Mouse (Mus musculus) ES-Bruce4 (cell line): ENCODE measurements around the gene Tnfsf11. TPM values are rescaled to one million over a fixed set of nuclear protein-coding genes. Genes with fewer than 3 reads are reported as not detected.

Source experiments
- H3K27ac ChIP-seq: 2 replicates; pipeline ENCODE4 v1.5.1; 2012; ENCODE audit warnings: low read length, inconsistent platforms; ENCODE audit not compliant: insufficient read depth
- H3K27me3 ChIP-seq: 2 replicates; pipeline ENCODE4 v1.6.1; 2012; ENCODE audit warnings: mild to moderate bottlenecking, low read length, inconsistent platforms; ENCODE audit not compliant: control insufficient read depth, poor library complexity, insufficient read depth, severe bottlenecking
- H3K36me3 ChIP-seq: 2 replicates; pipeline ENCODE4 v1.6.1; 2012; ENCODE audit warnings: inconsistent platforms, mild to moderate bottlenecking, low read length, moderate library complexity; ENCODE audit not compliant: control insufficient read depth, poor library complexity, insufficient read depth, severe bottlenecking
- H3K4me1 ChIP-seq: one replicate; pipeline ENCODE4 v1.8.1; 2011; ENCODE audit warnings: low read length; ENCODE audit not compliant: control insufficient read depth, insufficient read depth
- H3K4me3 ChIP-seq: 2 replicates; pipeline ENCODE4 v1.5.1; 2011; ENCODE audit warnings: low read depth, mild to moderate bottlenecking, low read length
- H3K9ac ChIP-seq: 2 replicates; pipeline ENCODE4 v1.6.1; 2012; ENCODE audit warnings: low read depth, mild to moderate bottlenecking, inconsistent platforms; ENCODE audit not compliant: poor library complexity, severe bottlenecking
- H3K9me3 ChIP-seq: replicated peaks from 2 replicates; pipeline ENCODE4 v1.6.1; 2012; ENCODE audit warnings: mild to moderate bottlenecking, low read length, inconsistent platforms; ENCODE audit not compliant: control insufficient read depth, poor library complexity, insufficient read depth, severe bottlenecking
- CTCF ChIP-seq: IDR thresholded peaks from one replicate; pipeline ENCODE4 v1.8.1; 2011; ENCODE audit warnings: low read depth, low read length
- EP300 ChIP-seq: IDR thresholded peaks from 2 replicates; pipeline ENCODE4 v1.6.1; 2011; ENCODE audit warnings: low read depth, low read length; ENCODE audit not compliant: insufficient read depth
- POLR2A ChIP-seq: IDR thresholded peaks from one replicate; pipeline ENCODE4 v1.8.1; 2011; ENCODE audit warnings: low read length; ENCODE audit not compliant: insufficient read depth
- polyA plus RNA-seq: library from polyadenylated mRNA; stranded (reverse); fragments of >200 nt; gene quantifications from 2 replicates; pipeline ENCODE4 v1.2.4, GENCODE M21; 2011; ENCODE audit warnings: low read depth; ENCODE audit not compliant: missing spikeins, insufficient read depth, insufficient read length

Gene Tnfsf11
- polyA plus RNA-seq, 1 experiment, result 0.36 TPM

DNA sequence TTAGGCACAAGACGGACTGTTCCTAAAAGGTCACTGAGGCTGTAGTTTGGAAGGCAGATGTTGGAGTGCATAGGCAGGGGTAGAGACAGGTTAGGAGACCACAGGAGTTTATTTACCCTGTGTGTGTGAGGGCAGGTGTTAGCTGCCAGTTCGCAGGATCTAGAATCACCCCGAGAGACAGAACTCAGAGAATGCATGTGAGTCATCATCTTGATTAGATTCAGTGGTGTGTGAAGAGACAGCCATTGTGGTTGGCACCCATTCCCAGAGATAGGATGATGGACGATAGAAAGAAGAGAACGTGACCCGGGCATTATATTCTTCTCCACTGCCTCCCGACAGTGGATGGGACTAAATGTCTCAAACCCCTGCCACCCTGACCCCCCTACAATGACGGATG, 35.2 kb upstream of the Tnfsf11 start:
- no peaks in the 10 kb centered on the region for H3K36me3 ChIP-seq
- H3K4me3 ChIP-seq, result no peak overlapping the region
- H3K9me3 ChIP-seq, result no peaks in the 10 kb centered on the region; the same call in 1 of the 2 replicates
- no peaks in the 10 kb centered on the region for H3K4me1 ChIP-seq
- TF ChIP-seq EP300 (no peak), POLR2A (no peak), CTCF (no peak)
- H3K27ac ChIP-seq, result no peak overlapping the region
- H3K9ac ChIP-seq, result no peak overlapping the region
- no peaks in the 10 kb centered on the region for H3K27me3 ChIP-seq

DNA sequence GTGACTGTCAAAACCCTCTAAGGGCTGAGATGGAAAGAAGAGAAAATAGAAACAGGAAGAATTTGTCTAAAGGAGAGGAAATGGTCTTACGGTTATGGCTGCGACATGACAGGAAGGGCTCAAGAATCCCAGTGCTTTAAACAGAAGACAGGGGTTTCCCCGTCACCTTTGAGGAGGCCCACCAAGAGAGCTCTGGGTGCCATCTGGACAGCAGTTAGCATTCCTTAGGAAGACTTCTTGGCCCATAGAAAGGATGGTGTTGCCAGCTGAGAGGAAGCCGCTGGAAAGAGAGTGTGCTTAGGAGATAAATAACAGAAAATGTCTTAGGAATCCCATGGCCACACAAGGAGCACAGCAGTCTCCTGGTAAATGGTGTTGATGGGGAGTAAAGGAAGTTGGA, 34.3 kb upstream of the Tnfsf11 start:
- H3K27me3 ChIP-seq, result no peaks in the 10 kb centered on the region
- H3K9ac ChIP-seq, result no peak overlapping the region
- no peaks in the 10 kb centered on the region for H3K36me3 ChIP-seq
- no peak for TF ChIP-seq EP300
- no peak for TF ChIP-seq POLR2A
- no peak for TF ChIP-seq CTCF
- no peak overlapping the region for H3K27ac ChIP-seq
- H3K4me3 ChIP-seq, result no peak overlapping the region
- H3K9me3 ChIP-seq, result no peaks in the 10 kb centered on the region; the same call in 1 of the 2 replicates
- H3K4me1 ChIP-seq, result no peaks in the 10 kb centered on the region

DNA sequence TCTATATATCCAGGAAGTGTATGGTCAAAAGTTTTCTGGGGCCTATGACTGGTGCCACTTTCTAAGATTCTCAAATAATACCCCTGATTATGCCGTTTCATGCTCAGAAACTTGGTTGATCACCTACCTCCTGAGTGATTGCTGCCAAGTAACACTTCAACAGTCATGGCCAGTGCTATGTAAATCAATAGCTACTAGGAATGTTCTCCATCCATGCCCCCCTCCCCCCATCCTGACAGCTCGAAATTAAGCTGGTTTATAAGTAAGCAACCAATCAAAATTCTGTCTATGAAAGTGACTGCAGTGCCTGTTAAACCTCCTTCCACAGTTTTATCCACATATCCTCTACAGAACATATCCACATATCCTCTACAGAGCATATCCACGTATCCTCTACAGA, 25.5 kb upstream of the Tnfsf11 start:
- TF ChIP-seq CTCF (no peak), POLR2A (no peak), EP300 (no peak)
- H3K27ac ChIP-seq, result no peak overlapping the region
- H3K9me3 ChIP-seq, result peaks cover 12% of the 10 kb centered on the region; the same call in 1 of the 2 replicates
- no peaks in the 10 kb centered on the region for H3K27me3 ChIP-seq
- no peaks in the 10 kb centered on the region for H3K4me1 ChIP-seq
- no peaks in the 10 kb centered on the region for H3K36me3 ChIP-seq
- H3K4me3 ChIP-seq, result no peak overlapping the region
- no peak overlapping the region for H3K9ac ChIP-seq

DNA sequence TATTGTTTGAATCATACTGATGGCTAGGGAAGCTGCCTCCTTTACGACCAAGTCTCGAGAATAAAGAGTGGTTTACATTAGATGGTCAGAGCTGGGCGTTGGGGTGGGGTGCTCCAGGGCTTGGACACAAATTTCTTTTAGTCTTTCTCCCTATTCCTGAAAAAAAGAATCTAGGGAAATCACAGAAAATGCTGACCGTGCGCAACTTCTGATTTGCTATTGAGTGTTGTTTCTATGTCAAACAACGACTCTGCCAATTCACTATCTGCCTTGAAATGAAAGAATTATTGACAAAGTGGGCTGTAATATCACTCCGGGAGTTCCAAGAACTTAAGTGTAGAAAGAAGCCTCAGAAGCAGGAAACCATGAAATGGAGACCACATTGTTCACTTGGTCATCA, 23.5 kb upstream of the Tnfsf11 start:
- Histone ChIP-seq H3K4me1 (no peaks in the 10 kb centered on the region), H3K9ac (no peak overlapping the region), H3K27ac (no peak overlapping the region), H3K27me3 (no peaks in the 10 kb centered on the region), H3K36me3 (no peaks in the 10 kb centered on the region), H3K9me3 (peaks cover 12% of the 10 kb centered on the region; the same call in 1 of the 2 replicates), H3K4me3 (no peak overlapping the region)
- no peak for TF ChIP-seq EP300
- TF ChIP-seq CTCF, result no peak

DNA sequence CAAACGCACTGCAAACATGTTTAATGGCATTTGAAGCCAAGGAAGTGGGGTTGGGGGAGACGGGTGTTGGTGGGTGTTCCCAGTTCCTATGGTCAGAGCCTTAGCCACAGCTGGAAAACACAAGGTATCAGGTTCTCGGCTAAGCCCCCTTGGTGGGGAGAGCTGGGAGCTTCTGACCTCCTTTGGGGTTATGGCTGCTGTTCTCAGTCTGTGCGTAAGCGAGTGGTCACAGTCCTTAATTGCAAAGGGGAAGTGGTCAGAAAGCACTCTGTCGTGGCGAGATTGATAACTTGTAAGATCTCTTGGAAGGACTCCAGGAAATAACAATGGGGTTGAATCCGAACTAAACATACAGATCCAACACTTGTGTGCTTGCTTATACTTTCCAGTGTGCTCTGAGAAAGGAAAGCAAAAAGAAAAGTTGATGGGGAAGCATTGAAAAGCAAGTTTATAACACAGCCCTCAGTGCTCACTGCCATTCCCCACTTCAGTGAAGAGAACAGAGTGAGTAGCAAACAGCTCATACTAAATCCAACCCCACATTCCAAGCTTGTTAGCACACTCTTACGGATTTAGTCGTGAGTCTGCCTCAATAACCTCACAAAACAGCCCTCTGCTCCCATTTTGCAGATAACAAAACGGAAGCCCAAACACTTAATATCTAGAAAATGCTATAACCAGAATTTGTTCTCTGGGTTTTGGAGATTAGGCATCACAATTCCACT, 22.9 kb upstream of the Tnfsf11 start:
- no peak overlapping the region for H3K9ac ChIP-seq
- H3K36me3 ChIP-seq, result no peaks in the 10 kb centered on the region
- H3K27me3 ChIP-seq, result no peaks in the 10 kb centered on the region
- no peak overlapping the region for H3K27ac ChIP-seq
- H3K9me3 ChIP-seq, result peaks cover 12% of the 10 kb centered on the region; the same call in 1 of the 2 replicates
- TF ChIP-seq CTCF (no peak), EP300 (no peak), POLR2A (no peak)
- H3K4me3 ChIP-seq, result no peak overlapping the region
- no peaks in the 10 kb centered on the region for H3K4me1 ChIP-seq

DNA sequence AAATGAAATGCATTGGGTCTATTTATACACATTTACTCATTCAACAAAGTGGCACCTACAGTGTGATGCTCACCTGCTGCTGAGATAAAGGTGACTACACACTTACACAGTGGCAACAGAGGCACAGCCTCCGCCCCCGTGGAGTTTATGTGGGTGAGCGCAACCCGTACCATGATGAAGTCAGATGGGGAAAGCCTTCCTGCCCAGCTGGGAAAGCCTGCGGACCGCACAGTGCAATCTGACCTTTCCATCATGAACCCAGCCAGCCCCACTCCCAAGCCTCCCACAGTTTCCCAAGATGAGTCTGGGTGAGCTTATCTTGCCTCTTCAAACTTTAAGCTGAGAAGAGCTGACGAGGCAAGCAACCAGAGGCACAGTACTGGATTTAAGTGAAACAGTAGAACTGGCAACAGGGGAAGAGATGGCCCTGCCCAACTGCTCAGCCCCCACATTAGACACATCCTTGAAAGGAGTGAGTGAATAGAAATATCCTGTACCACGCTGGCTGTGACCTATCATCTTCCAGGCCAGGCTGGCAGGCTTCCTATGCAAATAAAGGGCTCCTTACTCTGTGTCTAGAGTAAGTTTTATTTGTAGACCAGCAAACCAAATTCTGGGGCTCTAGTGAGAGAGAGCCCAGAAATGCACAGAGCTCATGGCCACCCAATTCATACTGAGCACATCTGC, 22.1 kb upstream of the Tnfsf11 start:
- Histone ChIP-seq H3K36me3 (no peaks in the 10 kb centered on the region), H3K27me3 (no peaks in the 10 kb centered on the region), H3K9ac (no peak overlapping the region), H3K4me3 (no peak overlapping the region), H3K9me3 (peaks cover 12% of the 10 kb centered on the region; the same call in 1 of the 2 replicates), H3K4me1 (no peaks in the 10 kb centered on the region), H3K27ac (no peak overlapping the region)
- no peak for TF ChIP-seq POLR2A
- TF ChIP-seq EP300, result no peak
- no peak for TF ChIP-seq CTCF
